Mouse (Mus musculus) liver, embryonic 11.5 days (tissue): ENCODE results near the gene Noxred1. TPM values are rescaled to one million over a fixed set of nuclear protein-coding genes. Genes with fewer than 3 reads are reported as not detected.
A peak's percentile ranks its signal among the peaks of the same experiment; 100 is the strongest.
"Not testable (repeated sequence)": the region's sequence is repeated elsewhere in the genome, so short reads cannot be mapped to it uniquely, and the experiment has no call there.

Experiments used
- ATAC-seq: fragments of 200-750 bp; cut with Nextera tagmentation; replicated peaks from 2 replicates; pipeline ENCODE4 v1.8.0; 2017; ENCODE audit warnings: moderate number of reproducible peaks, mild to moderate bottlenecking, moderate TSS enrichment, moderate library complexity; ENCODE audit not compliant: low FRiP score
- DNase-seq: peaks from one replicate; pipeline ENCODE4 v3.0.0-alpha.2; 2017; ENCODE audit warnings: low spot score
- H3K27ac ChIP-seq: fragments of 300-500 bp; sonication (generic); 2 replicates; pipeline ENCODE4 v1.5.1; 2014; ENCODE audit warnings: mild to moderate bottlenecking, low read depth, low read length, control low read depth
- H3K27me3 ChIP-seq: fragments of 300-500 bp; sonication (generic); replicated peaks from 2 replicates; pipeline ENCODE4 v1.6.1; 2014; ENCODE audit warnings: low read length, mixed read lengths; ENCODE audit not compliant: control insufficient read depth, insufficient read depth
- H3K36me3 ChIP-seq: fragments of 300-500 bp; sonication (generic); 2 replicates; pipeline ENCODE4 v1.6.1; 2014; ENCODE audit warnings: mild to moderate bottlenecking, low read length, moderate library complexity, mixed read lengths; ENCODE audit not compliant: control insufficient read depth, insufficient read depth
- H3K4me1 ChIP-seq: fragments of 300-500 bp; sonication (generic); replicated peaks from 2 replicates; pipeline ENCODE4 v1.6.1; 2014; ENCODE audit warnings: low read length, mixed read lengths; ENCODE audit not compliant: control insufficient read depth, insufficient read depth
- H3K4me2 ChIP-seq: fragments of 300-500 bp; sonication (generic); 2 replicates; pipeline ENCODE4 v1.6.1; 2014; ENCODE audit warnings: mild to moderate bottlenecking, control low read depth, moderate library complexity
- H3K4me3 ChIP-seq: fragments of 300-500 bp; sonication (generic); 2 replicates; pipeline ENCODE4 v1.5.1; 2014; ENCODE audit warnings: low read depth, low read length, control low read depth
- H3K9ac ChIP-seq: fragments of 300-500 bp; sonication (generic); 2 replicates; pipeline ENCODE4 v1.6.1; 2014; ENCODE audit warnings: low read depth, low read length, control low read depth
- H3K9me3 ChIP-seq: fragments of 300-500 bp; sonication (generic); 2 replicates; pipeline ENCODE4 v1.6.1; 2016; ENCODE audit warnings: low read length, inconsistent platforms, mixed read lengths; ENCODE audit not compliant: control insufficient read depth
- WGBS: fragments of 180-500 bp; shearing (Covaris S2); extraction: QIAGEN DNeasy Blood & Tissue Kit; methylation state at CpG from one replicate; pipeline ENCODE4 v1.1.7; 2014; 5-methylcytosine and 5-hydroxymethylcytosine counted together
- polyA plus RNA-seq: library from polyadenylated mRNA; unstranded; fragments of >200 nt; fragmentation: Nextera tagmentation; extraction: Ambion mirVana; gene quantifications from 2 replicates; pipeline ENCODE4 v1.2.1, GENCODE M21; 2014

Noxred1 gene
- polyA plus RNA-seq, 1 experiment from 2014 or later: 0.96 TPM

DNA sequence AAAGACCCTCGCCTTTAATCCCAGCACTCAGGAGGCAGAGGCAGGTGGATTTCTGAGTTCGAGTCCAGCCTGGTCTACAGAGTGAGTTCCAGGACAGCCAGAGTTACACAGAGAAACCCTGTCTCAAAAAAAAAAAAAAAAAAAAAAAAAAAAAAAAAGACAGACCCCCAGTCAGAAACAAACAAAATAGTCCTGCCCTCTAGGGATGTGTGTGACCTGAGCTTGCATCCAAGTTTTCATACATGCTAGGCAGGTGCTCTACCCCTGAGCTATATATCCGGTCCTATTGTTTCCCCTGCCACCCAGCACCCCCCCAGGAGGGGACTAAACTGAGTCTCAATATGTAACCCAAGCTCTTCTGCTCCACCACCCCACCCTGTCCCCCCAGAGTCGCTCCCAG lies 38.7 kb upstream of the Noxred1 start:
- H3K27me3 ChIP-seq, H3K4me3 ChIP-seq, ATAC-seq, H3K9me3 ChIP-seq, H3K4me2 ChIP-seq, H3K27ac ChIP-seq, H3K9ac ChIP-seq, DNase-seq: not testable (repeated sequence)
- peaks cover 34% of the 10 kb centered on the region for H3K36me3 ChIP-seq
- 79% methylated on average over 4 of the region's 4 CpGs for WGBS
- H3K4me1 ChIP-seq: peaks cover 23% of the 10 kb centered on the region

DNA sequence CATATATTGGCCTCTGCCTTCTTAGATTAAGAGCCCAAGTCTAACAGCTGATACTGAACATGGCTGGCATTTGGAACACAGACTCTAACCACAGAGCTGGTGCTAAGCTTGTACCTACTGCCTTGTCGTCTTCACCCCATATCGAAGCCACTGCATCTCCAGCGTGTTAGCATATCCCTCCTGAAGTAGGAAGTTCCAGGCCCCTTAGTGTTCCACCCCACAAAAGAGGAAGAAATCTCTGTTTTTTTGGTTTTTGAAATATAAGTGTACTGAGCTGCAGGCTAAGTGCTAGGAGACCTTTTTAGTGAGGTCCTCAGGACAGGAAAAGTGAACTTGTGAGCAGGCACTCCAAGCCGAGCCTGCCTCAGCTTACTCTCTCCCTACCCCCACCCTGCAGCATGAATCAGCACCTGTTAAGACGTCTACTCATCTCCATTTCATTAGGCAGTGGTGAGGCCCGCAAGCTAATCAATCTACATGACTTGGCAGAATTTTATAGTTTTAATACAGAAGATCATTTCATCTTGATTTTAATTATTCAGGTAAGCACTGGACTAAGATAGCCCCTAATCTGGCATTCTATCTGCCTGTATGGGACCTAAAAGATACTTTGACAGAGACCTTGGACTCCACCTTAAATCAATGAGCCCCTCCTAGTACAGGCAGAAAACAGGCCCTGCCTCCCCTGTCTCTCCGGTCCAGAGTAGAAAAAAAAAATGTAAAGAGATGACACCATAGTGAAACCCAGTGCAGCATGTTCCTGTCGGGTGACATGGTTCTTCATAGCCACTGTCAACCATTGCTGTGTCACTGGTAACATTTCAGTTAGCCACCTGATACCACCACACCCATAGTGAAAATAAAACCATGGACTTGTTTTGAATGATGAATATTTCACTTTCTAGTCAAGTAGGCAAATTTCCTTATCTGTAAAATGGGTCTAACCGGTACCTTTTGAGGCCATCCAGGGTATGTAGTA lies 36.6 kb upstream of the Noxred1 start:
- no peak overlapping the region for H3K4me3 ChIP-seq
- H3K4me2 ChIP-seq: no peak overlapping the region
- DNase-seq (peak; percentile 28), ATAC-seq (peak; percentile 53)
- WGBS: 67% methylated on average over 9 of the region's 9 CpGs
- H3K9ac ChIP-seq: no peak overlapping the region
- no peaks in the 10 kb centered on the region for H3K27me3 ChIP-seq
- no peaks in the 10 kb centered on the region for H3K9me3 ChIP-seq
- peak overlapping the region; percentile 32; the same call in 1 of the 2 replicates for H3K27ac ChIP-seq
- peaks cover 21% of the 10 kb centered on the region for H3K4me1 ChIP-seq
- H3K36me3 ChIP-seq: peaks cover 50% of the 10 kb centered on the region

DNA sequence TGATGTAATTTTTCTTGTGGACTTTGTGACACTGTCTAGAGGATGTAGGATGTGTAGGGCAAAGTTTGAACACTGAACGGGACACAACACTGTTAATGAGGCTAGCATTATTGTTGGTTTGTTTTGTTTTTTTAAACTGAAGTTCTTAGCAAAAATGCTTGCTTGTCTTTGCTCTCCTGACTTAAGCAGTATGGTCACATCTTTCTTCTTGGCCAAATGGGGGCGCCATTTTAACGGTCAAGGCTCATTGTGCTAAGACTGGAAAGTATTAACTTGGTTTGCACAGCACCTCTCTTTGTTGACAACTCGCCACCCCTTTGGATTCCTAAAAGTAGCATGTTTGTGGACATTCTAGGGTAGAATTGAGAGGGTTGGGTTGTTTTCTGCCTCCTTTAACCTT lies 29.1 kb upstream of the Noxred1 start:
- DNase-seq (no peak), ATAC-seq (no peak)
- no peak overlapping the region for H3K27ac ChIP-seq
- peak overlapping the region; percentile 68 for H3K4me2 ChIP-seq
- peak overlapping the region; percentile 93 for H3K4me3 ChIP-seq
- H3K9me3 ChIP-seq: no peaks in the 10 kb centered on the region
- H3K4me1 ChIP-seq: peaks cover 10% of the 10 kb centered on the region
- H3K27me3 ChIP-seq: no peaks in the 10 kb centered on the region
- WGBS: 23% methylated on average over 4 of the region's 4 CpGs
- peak overlapping the region; percentile 97 for H3K9ac ChIP-seq
- H3K36me3 ChIP-seq: peaks cover 35% of the 10 kb centered on the region

DNA sequence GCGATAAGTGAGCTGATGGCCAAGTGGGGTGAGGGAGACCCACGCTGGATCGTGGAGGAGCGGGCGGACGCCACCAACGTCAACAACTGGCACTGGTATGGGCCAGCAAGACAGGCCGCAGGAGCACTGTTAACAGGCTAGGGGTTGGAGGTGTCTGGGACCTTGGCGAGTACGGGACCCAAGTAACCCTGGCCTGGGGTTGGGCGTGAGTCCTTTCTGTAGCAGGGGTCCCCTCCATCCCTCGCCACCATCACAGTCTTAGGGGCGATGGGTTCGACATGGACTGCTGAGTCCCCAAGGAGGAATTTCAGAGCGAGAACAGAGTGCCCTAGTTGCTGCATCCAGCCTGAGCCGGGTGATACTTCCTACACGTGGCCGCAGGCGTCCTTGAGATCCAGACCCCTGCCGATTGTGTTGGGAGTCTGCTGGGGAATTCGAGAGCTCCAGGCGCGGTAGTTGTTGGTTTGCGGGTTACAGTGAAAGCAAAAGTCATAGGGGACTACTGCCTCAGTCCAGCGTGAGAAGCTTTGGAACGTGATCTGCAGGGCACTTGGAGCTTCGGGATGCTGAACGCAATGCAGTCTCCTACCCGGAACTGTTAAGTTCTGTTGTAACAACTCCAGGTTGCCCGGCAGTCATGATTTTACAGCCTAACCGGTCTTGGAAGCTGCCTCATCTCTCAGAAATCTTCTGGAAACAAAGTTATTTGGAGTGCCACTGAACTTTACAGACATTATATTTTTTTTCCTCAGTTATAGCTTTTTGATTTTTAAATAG lies 28.5 kb upstream of the Noxred1 start:
- Histone ChIP-seq H3K36me3 (peaks cover 33% of the 10 kb centered on the region), H3K9ac (peak overlapping the region; percentile 97), H3K9me3 (no peaks in the 10 kb centered on the region), H3K4me2 (peak overlapping the region; percentile 68), H3K4me1 (peaks cover 10% of the 10 kb centered on the region), H3K27ac (peak overlapping the region; percentile 93), H3K4me3 (peak overlapping the region; percentile 93), H3K27me3 (no peaks in the 10 kb centered on the region)
- ATAC-seq: peak; percentile 61
- WGBS: under 1% methylated on average over 31 of the region's 31 CpGs
- DNase-seq: no peak

DNA sequence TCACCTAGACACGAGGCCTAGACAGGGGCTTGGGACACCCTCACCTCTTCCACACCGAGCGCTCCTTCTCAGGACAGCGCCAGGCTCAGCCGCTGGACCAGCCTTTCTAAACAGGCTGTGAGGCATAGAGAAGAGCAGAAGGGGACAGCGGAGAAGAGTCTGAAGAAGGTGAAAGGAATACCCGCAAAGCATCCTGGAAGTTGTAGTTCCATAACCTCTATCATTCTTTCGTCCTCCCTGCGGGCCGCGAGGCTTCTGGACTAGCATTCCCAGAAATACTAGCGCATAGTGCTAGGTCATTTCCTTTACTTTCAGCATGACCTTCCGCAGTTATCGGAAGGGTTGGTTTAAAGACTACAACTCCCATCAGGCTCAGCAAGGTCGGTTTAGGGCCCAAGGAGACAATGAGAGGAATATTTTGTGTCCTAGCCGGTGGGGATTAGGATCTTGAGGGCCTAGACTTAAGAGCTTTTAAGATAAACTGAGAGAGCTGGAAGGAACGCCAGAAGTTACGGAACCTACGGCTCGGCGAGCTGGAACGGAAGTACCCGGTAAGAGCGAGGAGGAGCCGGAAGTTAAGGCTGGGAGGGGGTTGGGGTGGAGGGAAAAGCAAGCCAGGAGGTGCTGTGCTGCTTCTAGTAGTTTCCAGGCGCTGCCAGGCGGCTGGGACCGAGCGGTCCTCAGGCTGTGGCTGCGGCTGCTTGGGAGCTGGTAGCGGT lies 27.7 kb upstream of the Noxred1 start, which contains the start of the genes Vipas39 and Ahsa1:
Vipas39 (minus strand) TSS at position 149 of the 719 bp plus-strand sequence.
Ahsa1 (plus strand) TSS at position 372 of the 719 bp plus-strand sequence.
- H3K36me3 ChIP-seq: peaks cover 29% of the 10 kb centered on the region
- H3K9me3 ChIP-seq: no peaks in the 10 kb centered on the region
- H3K4me1 ChIP-seq: peaks cover 10% of the 10 kb centered on the region
- DNase-seq: peak; percentile 89
- peak; percentile 95 for ATAC-seq
- H3K27ac ChIP-seq: peak within 1 kb of the TSS; percentile 93
- WGBS: under 1% methylated on average over 31 of the region's 31 CpGs
- H3K27me3 ChIP-seq: no peaks in the 10 kb centered on the region
- peak within 1 kb of the TSS; percentile 85 for H3K4me2 ChIP-seq
- H3K4me3 ChIP-seq: peak within 1 kb of the TSS; percentile 93
- peak within 1 kb of the TSS; percentile 97 for H3K9ac ChIP-seq

DNA sequence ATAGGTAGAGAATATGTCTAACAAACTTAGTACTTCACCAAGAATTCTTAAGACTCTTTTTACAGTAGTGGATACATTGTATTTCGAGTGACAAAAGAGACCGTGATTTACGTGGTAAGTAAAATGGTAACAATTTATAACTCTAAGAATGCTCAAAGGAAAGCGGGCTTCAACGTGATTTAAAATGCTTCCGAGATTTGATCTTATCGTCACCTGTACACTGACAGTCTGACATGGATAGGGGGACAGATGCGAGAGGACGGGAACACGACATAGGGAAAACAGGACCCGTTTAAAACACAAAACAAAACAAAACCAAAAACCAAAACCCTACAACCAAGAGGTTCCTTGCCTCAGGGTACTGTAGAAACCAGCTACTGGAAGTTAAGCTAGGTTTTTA lies 26.9 kb upstream of the Noxred1 start:
- Histone ChIP-seq H3K4me1 (peaks cover 10% of the 10 kb centered on the region), H3K27me3 (no peaks in the 10 kb centered on the region), H3K36me3 (peaks cover 30% of the 10 kb centered on the region), H3K27ac (0 out of 2 replicates have a peak overlapping the region, but pooled peaks have one; percentile 67), H3K9me3 (no peaks in the 10 kb centered on the region), H3K9ac (peak overlapping the region; percentile 85), H3K4me3 (peak overlapping the region; percentile 93), H3K4me2 (peak overlapping the region; percentile 85)
- ATAC-seq (no peak), DNase-seq (no peak)
- 23% methylated on average over 11 of the region's 11 CpGs for WGBS

DNA sequence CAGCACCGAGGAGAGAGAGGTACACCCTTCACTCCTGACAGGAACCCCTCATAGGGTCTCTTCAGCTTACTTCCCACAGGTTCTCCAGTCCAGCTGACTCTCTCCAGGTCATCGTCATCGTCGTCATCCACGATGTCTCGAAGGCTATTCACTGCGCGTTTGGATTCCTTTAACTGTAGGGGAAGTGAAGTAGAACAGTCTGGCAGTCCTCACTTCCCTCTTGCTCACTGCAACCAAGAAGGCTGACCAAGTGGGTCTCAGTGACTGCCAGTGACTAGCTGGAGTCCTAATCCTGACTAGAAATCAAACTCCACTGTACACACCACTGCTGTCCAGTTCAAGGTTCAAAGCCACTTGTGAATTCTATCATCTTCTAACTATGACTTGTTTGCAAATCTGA lies 22.0 kb upstream of the Noxred1 start:
- 83% methylated on average over 8 of the region's 8 CpGs for WGBS
- DNase-seq (no peak), ATAC-seq (no peak)
- H3K36me3 ChIP-seq: peaks cover 22% of the 10 kb centered on the region
- no peak overlapping the region for H3K4me2 ChIP-seq
- no peaks in the 10 kb centered on the region for H3K9me3 ChIP-seq
- H3K27me3 ChIP-seq: no peaks in the 10 kb centered on the region
- no peak overlapping the region for H3K9ac ChIP-seq
- peaks cover 5% of the 10 kb centered on the region for H3K4me1 ChIP-seq
- no peak overlapping the region for H3K4me3 ChIP-seq
- no peak overlapping the region for H3K27ac ChIP-seq

DNA sequence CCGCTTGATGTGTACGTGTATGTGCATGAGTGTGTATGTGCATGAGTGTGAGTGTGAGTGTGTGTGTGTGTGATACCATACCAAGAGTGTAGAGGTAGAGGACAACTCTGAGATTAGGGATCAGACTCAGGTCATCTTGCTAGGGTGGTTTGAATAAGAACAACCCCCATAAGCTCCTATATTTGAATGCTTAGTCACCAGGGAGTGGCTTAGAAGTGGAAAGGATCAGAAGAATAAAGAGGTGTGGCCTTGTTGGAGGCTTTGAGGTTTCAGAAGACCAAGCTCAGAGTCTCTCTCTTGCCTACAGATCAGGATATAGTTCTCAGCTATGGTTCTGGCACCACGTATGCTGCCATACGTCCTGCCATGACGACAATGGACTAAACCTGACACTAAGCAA lies 18.1 kb upstream of the Noxred1 start:
- no peaks in the 10 kb centered on the region for H3K4me1 ChIP-seq
- 91% methylated on average over 5 of the region's 5 CpGs for WGBS
- no peaks in the 10 kb centered on the region for H3K27me3 ChIP-seq
- peaks cover 34% of the 10 kb centered on the region for H3K36me3 ChIP-seq
- no peak for DNase-seq
- H3K9ac ChIP-seq: no peak overlapping the region
- ATAC-seq: no peak; the same call in 1 of the 2 replicates
- no peak overlapping the region for H3K4me2 ChIP-seq
- no peak overlapping the region for H3K4me3 ChIP-seq
- no peaks in the 10 kb centered on the region for H3K9me3 ChIP-seq
- no peak overlapping the region for H3K27ac ChIP-seq
